Mouse (Mus musculus): ENCODE results near the gene Colec11. TPM values are rescaled to one million over a fixed set of nuclear protein-coding genes. Genes with fewer than 3 reads are reported as not detected.

The Colec11 gene
- polyA plus RNA-seq (2014; fragmentation: Nextera tagmentation; extraction: Ambion mirVana): 0.33 and 0.56 TPM in 2 replicates

GRCm38 (mm10) chr12:28623195-28623594 is at the start of gene Colec11:
Colec11 (minus strand) TSS chr12:28623377.
- Histone ChIP-seq H3K27ac (ENCODE audit: low read depth, low read length) (no peak within 1 kb of the TSS), H3K4me2 (ENCODE audit: low read length) (no peak within 1 kb of the TSS), H3K9me3 (replicated peaks; ENCODE audit: control insufficient read depth, low read length) (no peaks in the 10 kb centered on the region), H3K4me3 (ENCODE audit: low read depth, low read length) (no peak within 1 kb of the TSS), H3K27me3 (replicated peaks; ENCODE audit: control insufficient read depth, insufficient read depth, low read length) (no peaks in the 10 kb centered on the region), H3K36me3 (ENCODE audit: control insufficient read depth, insufficient read depth, low read length) (peaks cover 3% of the 10 kb centered on the region), H3K4me1 (ENCODE audit: control insufficient read depth, insufficient read depth, low read length) (peaks cover 4% of the 10 kb centered on the region; the same call in 1 of the 2 replicates), H3K9ac (ENCODE audit: low read length) (no peak within 1 kb of the TSS)
- no peak for DNase-seq (ENCODE audit: low spot score)
- WGBS: 58% methylated on average over 5 of the region's 5 CpGs
- no peak for ATAC-seq

- WGBS: 67% methylated on average over 8 of the region's 8 CpGs
- Histone ChIP-seq H3K9ac (ENCODE audit: low read length) (peak overlapping the region; percentile 8; the same call in 1 of the 2 replicates), H3K4me1 (ENCODE audit: control insufficient read depth, insufficient read depth, low read length) (0 out of 2 replicates have a peak, but pooled peaks cover 6% of the 10 kb centered on the region), H3K27ac (ENCODE audit: low read depth, low read length) (no peak overlapping the region), H3K27me3 (replicated peaks; ENCODE audit: control insufficient read depth, insufficient read depth, low read length) (no peaks in the 10 kb centered on the region), H3K4me3 (ENCODE audit: low read depth, low read length) (no peak overlapping the region), H3K4me2 (ENCODE audit: low read length) (no peak overlapping the region), H3K36me3 (ENCODE audit: control insufficient read depth, insufficient read depth, low read length) (no peaks in the 10 kb centered on the region), H3K9me3 (replicated peaks; ENCODE audit: control insufficient read depth, low read length) (no peaks in the 10 kb centered on the region)
- DNase-seq (ENCODE audit: low spot score): no peak
- no peak for ATAC-seq
Measured at GRCm38 (mm10) chr12:28667287-28667686, 44.1 kb upstream of the Colec11 start.

GRCm38 (mm10) chr12:28666734-28667133 is 43.6 kb upstream of the Colec11 start:
- Histone ChIP-seq H3K9ac (ENCODE audit: low read length) (no peak overlapping the region), H3K9me3 (replicated peaks; ENCODE audit: control insufficient read depth, low read length) (no peaks in the 10 kb centered on the region), H3K36me3 (ENCODE audit: control insufficient read depth, insufficient read depth, low read length) (no peaks in the 10 kb centered on the region), H3K4me2 (ENCODE audit: low read length) (no peak overlapping the region), H3K4me3 (ENCODE audit: low read depth, low read length) (no peak overlapping the region), H3K27ac (ENCODE audit: low read depth, low read length) (no peak overlapping the region), H3K4me1 (ENCODE audit: control insufficient read depth, insufficient read depth, low read length) (0 out of 2 replicates have a peak, but pooled peaks cover 6% of the 10 kb centered on the region), H3K27me3 (replicated peaks; ENCODE audit: control insufficient read depth, insufficient read depth, low read length) (no peaks in the 10 kb centered on the region)
- DNase-seq (ENCODE audit: low spot score): no peak
- no peak for ATAC-seq
- WGBS: 77% methylated on average over 4 of the region's 4 CpGs

- no peak overlapping the region for H3K4me2 ChIP-seq (ENCODE audit: low read length)
- DNase-seq (ENCODE audit: low spot score): no peak
- peaks cover 29% of the 10 kb centered on the region for H3K36me3 ChIP-seq (ENCODE audit: control insufficient read depth, insufficient read depth, low read length)
- no peaks in the 10 kb centered on the region for H3K9me3 ChIP-seq (replicated peaks; ENCODE audit: control insufficient read depth, low read length)
- 84% methylated on average over 4 of the region's 4 CpGs for WGBS
- H3K9ac ChIP-seq (ENCODE audit: low read length): no peak overlapping the region
- no peak overlapping the region for H3K27ac ChIP-seq (ENCODE audit: low read depth, low read length)
- H3K27me3 ChIP-seq (replicated peaks; ENCODE audit: control insufficient read depth, insufficient read depth, low read length): no peaks in the 10 kb centered on the region
- 0 out of 2 replicates have a peak, but pooled peaks cover 6% of the 10 kb centered on the region for H3K4me1 ChIP-seq (ENCODE audit: control insufficient read depth, insufficient read depth, low read length)
- no peak for ATAC-seq
- no peak overlapping the region for H3K4me3 ChIP-seq (ENCODE audit: low read depth, low read length)
Measured at GRCm38 (mm10) chr12:28662628-28663027, 39.5 kb upstream of the Colec11 start.

- H3K36me3 ChIP-seq (ENCODE audit: control insufficient read depth, insufficient read depth, low read length): peaks cover 15% of the 10 kb centered on the region
- 2% methylated on average over 52 of the region's 52 CpGs for WGBS
- DNase-seq (ENCODE audit: low spot score): peak; percentile 93
Measured at GRCm38 (mm10) chr12:28649141-28650110, 26.2 kb upstream of the Colec11 start, which contains the start of gene Rnaseh1. Rnaseh1 (plus strand) TSS chr12:28649602.

GRCm38 (mm10) chr12:28638778-28639177 is 15.6 kb upstream of the Colec11 start:
- H3K4me2 ChIP-seq (ENCODE audit: low read length): no peak overlapping the region
- peaks cover 8% of the 10 kb centered on the region for H3K4me1 ChIP-seq (ENCODE audit: control insufficient read depth, insufficient read depth, low read length)
- 79% methylated on average over 2 of the region's 2 CpGs for WGBS

More at GRCm38 (mm10) chr12:28649141-28650110, 26.2 kb upstream of the Colec11 start, which contains the start of gene Rnaseh1:
- H3K9ac ChIP-seq (ENCODE audit: low read length): peak within 1 kb of the TSS; percentile 79
- H3K4me1 ChIP-seq (ENCODE audit: control insufficient read depth, insufficient read depth, low read length): peaks cover 7% of the 10 kb centered on the region
- ATAC-seq: peak; percentile 98
- no peaks in the 10 kb centered on the region for H3K9me3 ChIP-seq (replicated peaks; ENCODE audit: control insufficient read depth, low read length)
- peak within 1 kb of the TSS; percentile 73 for H3K4me2 ChIP-seq (ENCODE audit: low read length)
- peak within 1 kb of the TSS; percentile 77 for H3K27ac ChIP-seq (ENCODE audit: low read depth, low read length)
- peaks cover 4% of the 10 kb centered on the region; the same call in 1 of the 2 replicates for H3K27me3 ChIP-seq (replicated peaks; ENCODE audit: control insufficient read depth, insufficient read depth, low read length)
- peak within 1 kb of the TSS; percentile 75 for H3K4me3 ChIP-seq (ENCODE audit: low read depth, low read length)

GRCm38 (mm10) chr12:28636543-28636942 is 13.4 kb upstream of the Colec11 start:
- Histone ChIP-seq H3K9me3 (replicated peaks; ENCODE audit: control insufficient read depth, low read length) (no peaks in the 10 kb centered on the region), H3K9ac (ENCODE audit: low read length) (no peak overlapping the region; the same call in 1 of the 2 replicates), H3K27ac (ENCODE audit: low read depth, low read length) (no peak overlapping the region), H3K4me2 (ENCODE audit: low read length) (peak overlapping the region; percentile 49), H3K4me1 (ENCODE audit: control insufficient read depth, insufficient read depth, low read length) (peaks cover 8% of the 10 kb centered on the region), H3K36me3 (ENCODE audit: control insufficient read depth, insufficient read depth, low read length) (peaks cover 30% of the 10 kb centered on the region), H3K4me3 (ENCODE audit: low read depth, low read length) (peak overlapping the region; percentile 85), H3K27me3 (replicated peaks; ENCODE audit: control insufficient read depth, insufficient read depth, low read length) (no peaks in the 10 kb centered on the region)
- DNase-seq (ENCODE audit: low spot score) (no peak), ATAC-seq (no peak)
- WGBS: 91% methylated on average over 6 of the region's 6 CpGs

More at GRCm38 (mm10) chr12:28638778-28639177, 15.6 kb upstream of the Colec11 start:
- no peak for ATAC-seq
- Histone ChIP-seq H3K4me3 (ENCODE audit: low read depth, low read length) (no peak overlapping the region), H3K36me3 (ENCODE audit: control insufficient read depth, insufficient read depth, low read length) (peaks cover 7% of the 10 kb centered on the region), H3K27me3 (replicated peaks; ENCODE audit: control insufficient read depth, insufficient read depth, low read length) (no peaks in the 10 kb centered on the region; the same call in 1 of the 2 replicates), H3K27ac (ENCODE audit: low read depth, low read length) (no peak overlapping the region), H3K9ac (ENCODE audit: low read length) (no peak overlapping the region), H3K9me3 (replicated peaks; ENCODE audit: control insufficient read depth, low read length) (no peaks in the 10 kb centered on the region)
- DNase-seq (ENCODE audit: low spot score): no peak

GRCm38 (mm10) chr12:28635535-28636476 is 12.6 kb upstream of the Colec11 start, which contains the start of gene Rps7:
Rps7 (minus strand) TSS chr12:28635953.
- H3K9me3 ChIP-seq (replicated peaks; ENCODE audit: control insufficient read depth, low read length): no peaks in the 10 kb centered on the region
- peak within 1 kb of the TSS; percentile 86 for H3K27ac ChIP-seq (ENCODE audit: low read depth, low read length)
- H3K4me3 ChIP-seq (ENCODE audit: low read depth, low read length): peak within 1 kb of the TSS; percentile 85
- no peaks in the 10 kb centered on the region for H3K27me3 ChIP-seq (replicated peaks; ENCODE audit: control insufficient read depth, insufficient read depth, low read length)
- peaks cover 8% of the 10 kb centered on the region for H3K4me1 ChIP-seq (ENCODE audit: control insufficient read depth, insufficient read depth, low read length)
- peak within 1 kb of the TSS; percentile 79 for H3K4me2 ChIP-seq (ENCODE audit: low read length)
- peaks cover 37% of the 10 kb centered on the region for H3K36me3 ChIP-seq (ENCODE audit: control insufficient read depth, insufficient read depth, low read length)
- DNase-seq (ENCODE audit: low spot score) (peak; percentile 97), ATAC-seq (peak; percentile 98)
- H3K9ac ChIP-seq (ENCODE audit: low read length): peak within 1 kb of the TSS; percentile 98
- WGBS: 7% methylated on average over 69 of the region's 69 CpGs

All from forebrain, embryonic 14.5 days (tissue).